Mouse (Mus musculus) ES-Bruce4 (cell line): ENCODE measurements around the gene Agtpbp1.

Source experiments
- CTCF ChIP-seq: IDR thresholded peaks from one replicate; pipeline ENCODE4 v1.8.1; 2011; ENCODE audit warnings: low read depth, low read length
- POLR2A ChIP-seq: IDR thresholded peaks from one replicate; pipeline ENCODE4 v1.8.1; 2011; ENCODE audit warnings: low read length; ENCODE audit not compliant: insufficient read depth

DNA sequence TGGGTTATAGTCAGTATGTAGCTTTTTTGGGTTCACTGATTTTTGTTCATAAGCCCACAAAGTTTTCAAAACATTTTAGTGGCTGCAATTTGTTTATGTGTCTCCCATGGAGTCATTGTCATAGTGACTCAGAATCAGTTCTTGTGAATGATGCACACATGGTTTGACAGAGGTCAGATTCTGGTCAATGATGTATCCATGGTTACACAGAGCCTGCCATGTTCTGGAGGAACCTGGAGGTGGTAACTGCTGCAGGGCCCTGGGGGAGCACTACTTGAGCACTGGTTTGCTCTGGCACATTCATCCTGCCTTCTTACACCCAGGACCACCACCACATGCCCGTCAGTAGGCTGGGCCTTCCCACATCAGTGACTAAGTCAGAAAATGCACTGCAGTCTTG lies 19.5 kb upstream of the Agtpbp1 start:
- no peak for TF ChIP-seq CTCF
- no peak for TF ChIP-seq POLR2A
